ENCODE assay signal across 9 mouse cellular contexts in genomic region chr14:40964881-40965280, GRCm38 (mm10). TPM values are rescaled to one million over a fixed set of nuclear protein-coding genes. Genes with fewer than 3 reads are reported as not detected.
DNase-seq lines count a peak whose midpoint lies in the region; ATAC-seq and TF ChIP-seq lines count a peak whose summit lies in the region.
"Had no signal": no experiment of that assay in that cellular context is flagged by ENCODE, and none has a peak within 500 bp of the region (broad histone marks: within the 10 kb centered on the region; RNA-seq: fewer than 3 reads in every experiment).

No protein-coding gene starts in this region.

- intact Hi-C loops in heart, postnatal 14 days (cut with DNase I), result no loop called here

- no peak for ATAC-seq in hindbrain, embryonic 16.5 days
- ATAC-seq in liver, postnatal 0 days, result no peak

- no peak overlapping the region for H3K9ac ChIP-seq in hindbrain, embryonic 16.5 days (ENCODE audit: low read depth, low read length)
- H3K9ac ChIP-seq in liver, postnatal 0 days (replicated peaks), result peak overlapping the region; percentile 99

- DNase-seq in heart, adult 11 months, result peak; percentile 78
- no peak for DNase-seq in heart, postnatal 14 days
- DNase-seq in T-cell, adult 2 months (ENCODE audit: low spot score), result peak; percentile 15
- peak; percentile 23 for DNase-seq in liver, postnatal 0 days
- no peak for DNase-seq in ovary, postnatal 14 days (ENCODE audit: low spot score)
- DNase-seq in cerebellum, postnatal 25 days, result no peak
- DNase-seq in gastrocnemius, postnatal 4 days (ENCODE audit: low spot score in 2 of 2), result no peak
- DNase-seq: cerebellum, postnatal 10 days had no signal

- TF ChIP-seq EP300 in liver, postnatal 0 days (IDR thresholded peaks at IDR 0.05; ENCODE audit: low read depth), result no peak

- no peak overlapping the region for H3K27ac ChIP-seq in hindbrain, embryonic 16.5 days (ENCODE audit: low read depth, low read length)
- H3K27ac ChIP-seq in liver, postnatal 0 days (ENCODE audit: low read depth), result peak overlapping the region; percentile 98

- H3K4me3 ChIP-seq in hindbrain, embryonic 16.5 days (ENCODE audit: low read length), result peak overlapping the region; percentile 63
- H3K4me3 ChIP-seq in liver, postnatal 0 days (ENCODE audit: low read depth, low read length), result peak overlapping the region; percentile 93

- no peaks in the 10 kb centered on the region for H3K27me3 ChIP-seq in hindbrain, embryonic 16.5 days (replicated peaks; ENCODE audit: control insufficient read depth, insufficient read depth, low read length)
- H3K27me3 ChIP-seq in liver, postnatal 0 days (ENCODE audit: insufficient read depth, low read length), result no peaks in the 10 kb centered on the region

- TF ChIP-seq CTCF in liver, postnatal 0 days (IDR thresholded peaks at IDR 0.05; ENCODE audit: low read depth), result no peak

- no peaks in the 10 kb centered on the region for H3K9me3 ChIP-seq in hindbrain, embryonic 16.5 days (ENCODE audit: control insufficient read depth, low read length)
- no peaks in the 10 kb centered on the region for H3K9me3 ChIP-seq in liver, postnatal 0 days (ENCODE audit: low read length)

- H3K4me2 ChIP-seq in hindbrain, embryonic 16.5 days (ENCODE audit: low read length), result peak overlapping the region; percentile 94
- peak overlapping the region; percentile 93 for H3K4me2 ChIP-seq in liver, postnatal 0 days (ENCODE audit: low read depth, low read length)

- H3K36me3 ChIP-seq in hindbrain, embryonic 16.5 days (ENCODE audit: control insufficient read depth, insufficient read depth, low read length), result no peaks in the 10 kb centered on the region
- H3K36me3 ChIP-seq in liver, postnatal 0 days (replicated peaks; ENCODE audit: insufficient read depth, low read length), result no peaks in the 10 kb centered on the region

- H3K4me1 ChIP-seq in hindbrain, embryonic 16.5 days (ENCODE audit: control insufficient read depth, insufficient read depth, low read depth, low read length), result peaks cover 21% of the 10 kb centered on the region
- H3K4me1 ChIP-seq in liver, postnatal 0 days (ENCODE audit: insufficient read depth), result peaks cover 60% of the 10 kb centered on the region

RNA-seq across cellular contexts. Expression of gene Tspan14, which starts 1.7 kb away (rescaled TPM):
- 10 to 100 TPM; 27.9 to 28.7 TPM for total RNA-seq in heart, postnatal 14 days (2021)
- 52.5 and 60.6 TPM in 2 replicates for polyA plus RNA-seq in hindbrain, embryonic 16.5 days (2015; fragmentation: Nextera tagmentation; extraction: Ambion mirVana)
- polyA plus RNA-seq in liver, postnatal 0 days (2015; fragmentation: Nextera tagmentation; extraction: Ambion mirVana), result 22.0 and 24.9 TPM in 2 replicates
- total RNA-seq in gastrocnemius, postnatal 4 days (2021), result 10 to 100 TPM; 29.0 to 29.4 TPM

RNA-seq across cellular contexts. Expression of gene Fam213a, which starts 48.7 kb away (rescaled TPM):
- total RNA-seq in heart, postnatal 14 days (2021), result 10 to 100 TPM; 17.1 to 22.2 TPM
- 110 and 123 TPM in 2 replicates for polyA plus RNA-seq in hindbrain, embryonic 16.5 days (2015; fragmentation: Nextera tagmentation; extraction: Ambion mirVana)
- 80.4 and 85.0 TPM in 2 replicates for polyA plus RNA-seq in liver, postnatal 0 days (2015; fragmentation: Nextera tagmentation; extraction: Ambion mirVana)
- 10 to 100 TPM in 1 of 2 experiments, 1 to 10 TPM in 1; 9.2 to 16.2 TPM for total RNA-seq in gastrocnemius, postnatal 4 days (2021)

Comparison
In these comparisons a context has a peak if more than half of its experiments do, and no peak if none do; other contexts are left out.
1. DNase-seq: peak in heart, adult 11 months (single experiment), T-cell, adult 2 months (single experiment) and liver, postnatal 0 days (single experiment); none in heart, postnatal 14 days (0 of 2), ovary, postnatal 14 days (single experiment), cerebellum, postnatal 25 days (0 of 2) and gastrocnemius, postnatal 4 days (0 of 2).